Mouse (Mus musculus) embryo, embryonic 10 days (tissue): ENCODE results near the gene Gngt2.

ENCODE experiments used
- DNase-seq: peaks from one replicate; pipeline ENCODE4 v3.0.0-alpha.2; 2015; ENCODE audit warnings: low spot score

The Gngt2 gene

GRCm38 (mm10) chr11:95837059-95837458 lies at the start of gene Gngt2:
Gngt2 (plus strand) TSS chr11:95837216.
- DNase-seq, result no peak

GRCm38 (mm10) chr11:95789451-95789891 lies 47.5 kb upstream of the Gngt2 start:
- DNase-seq, result no peak

- DNase-seq, result no peak
These were observed 45.2 kb upstream of the Gngt2 start for GRCm38 (mm10) chr11:95791787-95792186.

- DNase-seq, result no peak
These were observed 44.0 kb upstream of the Gngt2 start for GRCm38 (mm10) chr11:95792950-95793509.

GRCm38 (mm10) chr11:95794201-95794600 lies 42.8 kb upstream of the Gngt2 start:
- no peak for DNase-seq

- no peak for DNase-seq
These were observed 41.4 kb upstream of the Gngt2 start for GRCm38 (mm10) chr11:95795582-95795981.

- DNase-seq, result no peak
These were observed 32.0 kb upstream of the Gngt2 start for GRCm38 (mm10) chr11:95805010-95805409.

GRCm38 (mm10) chr11:95805527-95805926 lies 31.5 kb upstream of the Gngt2 start:
- no peak for DNase-seq

GRCm38 (mm10) chr11:95807884-95808283 lies 29.1 kb upstream of the Gngt2 start:
- DNase-seq, result no peak

- no peak for DNase-seq
These were observed 28.5 kb upstream of the Gngt2 start for GRCm38 (mm10) chr11:95808448-95809011.

GRCm38 (mm10) chr11:95809603-95810002 lies 27.4 kb upstream of the Gngt2 start:
- peak; percentile 46 for DNase-seq

GRCm38 (mm10) chr11:95810828-95811227 lies 26.2 kb upstream of the Gngt2 start:
- DNase-seq, result no peak

- DNase-seq, result no peak
These were observed 25.3 kb upstream of the Gngt2 start for GRCm38 (mm10) chr11:95811741-95812140.

- no peak for DNase-seq
These were observed 24.8 kb upstream of the Gngt2 start for GRCm38 (mm10) chr11:95812224-95812623.

- no peak for DNase-seq
These were observed 22.9 kb upstream of the Gngt2 start for GRCm38 (mm10) chr11:95814101-95814500.

GRCm38 (mm10) chr11:95814857-95815256 lies 22.2 kb upstream of the Gngt2 start:
- no peak for DNase-seq

- DNase-seq, result no peak
These were observed 21.6 kb upstream of the Gngt2 start for GRCm38 (mm10) chr11:95815412-95815811.

- DNase-seq, result no peak
These were observed 17.9 kb upstream of the Gngt2 start for GRCm38 (mm10) chr11:95819138-95819537.

- no peak for DNase-seq
These were observed 15.5 kb upstream of the Gngt2 start for GRCm38 (mm10) chr11:95821511-95821910.

GRCm38 (mm10) chr11:95822437-95822836 lies 14.6 kb upstream of the Gngt2 start:
- DNase-seq, result no peak

GRCm38 (mm10) chr11:95824071-95824876 lies 12.7 kb upstream of the Gngt2 start, which contains the start of gene Phospho1:
Phospho1 (plus strand) TSS chr11:95824499.
- peak; percentile 92 for DNase-seq

- DNase-seq, result no peak
These were observed 12.2 kb upstream of the Gngt2 start for GRCm38 (mm10) chr11:95824877-95825243.

- no peak for DNase-seq
These were observed 11.4 kb upstream of the Gngt2 start for GRCm38 (mm10) chr11:95825625-95826024.
